Mouse (Mus musculus) ovary, postnatal 10 days (tissue): ENCODE measurements around the gene B4galnt4.

Source experiments
- DNase-seq: peaks from one replicate; pipeline ENCODE4 v3.0.0; 2022; ENCODE audit warnings: low spot score

The B4galnt4 gene

DNA sequence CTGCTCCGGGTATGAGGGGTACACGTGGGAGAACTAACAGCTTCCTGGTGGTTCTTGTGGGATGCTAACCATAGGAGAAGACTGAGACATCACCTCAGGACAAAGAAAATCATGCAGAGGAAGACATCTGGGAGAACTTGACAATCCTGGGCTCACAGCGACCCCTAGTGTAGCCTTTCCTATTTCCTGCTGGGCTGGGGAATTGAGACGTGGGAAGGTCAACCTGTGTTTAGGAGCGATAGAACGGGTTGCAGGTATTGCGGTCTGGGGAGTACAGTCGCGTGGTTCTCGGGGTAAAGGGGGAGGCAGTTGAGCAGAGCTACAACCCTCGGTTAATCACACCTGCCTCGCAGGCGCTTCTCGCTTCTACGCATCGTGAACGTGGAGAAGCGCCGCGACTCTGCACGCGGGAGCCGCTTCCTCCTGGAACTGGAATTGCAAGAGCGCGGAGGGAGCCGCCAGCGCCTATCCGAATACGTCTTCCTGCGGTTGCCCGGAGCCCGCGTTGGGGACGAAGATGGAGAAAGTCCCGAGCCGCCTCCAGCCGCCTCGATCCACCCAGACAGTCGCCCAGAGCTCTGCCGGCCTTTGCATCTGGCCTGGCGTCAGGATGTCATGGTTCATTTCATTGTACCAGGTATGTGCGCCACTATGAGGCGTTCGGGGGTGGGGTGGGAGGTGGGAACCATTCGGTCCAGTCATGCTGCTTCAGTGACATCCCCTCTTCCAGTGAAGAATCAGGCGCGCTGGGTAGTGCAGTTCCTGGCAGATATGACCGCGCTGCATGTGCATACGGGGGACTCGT lies 9.4 kb downstream of the B4galnt4 start:
- DNase-seq: peak; percentile 39

DNA sequence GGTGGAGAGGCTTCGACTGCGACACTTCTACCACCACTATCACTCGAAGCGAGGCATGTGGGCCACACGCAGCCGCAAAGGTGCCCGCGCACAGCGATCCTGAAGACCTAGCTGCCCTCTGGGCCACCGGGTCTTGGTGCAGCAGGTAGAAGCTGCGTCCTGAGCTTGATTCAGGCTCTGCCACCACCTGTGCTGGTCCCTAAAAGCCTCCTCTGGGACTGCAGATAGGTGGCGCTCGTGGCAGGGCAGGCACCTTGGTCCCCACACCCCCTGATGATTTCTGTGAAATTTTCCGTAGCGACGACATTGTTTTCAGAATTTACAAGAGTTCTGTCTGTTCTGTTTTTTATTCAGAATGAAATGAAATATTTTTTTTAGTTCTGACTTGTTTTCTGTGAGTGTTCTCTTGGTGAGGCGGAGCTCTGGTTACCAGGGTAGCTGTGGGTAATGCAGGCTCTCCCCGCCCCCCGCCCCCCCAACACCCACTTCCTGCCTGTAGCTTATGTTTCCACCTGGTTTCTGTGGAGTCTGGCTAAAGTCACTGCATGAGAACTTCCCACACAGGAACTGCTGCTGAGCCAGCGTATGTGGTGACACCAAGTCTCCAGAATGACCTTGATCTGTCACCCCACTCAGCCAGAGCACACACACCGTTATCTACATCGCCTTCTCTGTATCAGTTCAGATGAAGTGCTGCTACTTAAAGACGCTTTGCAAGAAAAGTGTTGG lies 11.3 kb downstream of the B4galnt4 start:
- no peak for DNase-seq

DNA sequence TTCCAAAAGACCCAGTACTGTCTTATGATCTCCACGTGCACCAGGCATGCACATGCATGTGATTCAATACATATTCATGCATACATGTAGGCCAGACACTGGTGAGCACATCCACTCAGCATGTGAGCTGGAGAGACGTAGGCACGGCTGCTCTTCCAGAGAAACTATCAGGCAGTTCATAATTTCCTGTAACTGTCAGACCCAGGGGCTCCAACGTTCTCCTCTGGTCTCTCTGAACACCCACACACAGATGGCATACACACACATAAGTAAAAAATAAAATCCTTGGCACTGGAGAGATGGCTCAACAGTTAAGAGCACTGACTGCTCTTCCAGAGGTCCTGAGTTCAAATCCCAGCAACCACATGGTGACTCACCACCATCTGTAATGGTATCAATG lies 12.9 kb downstream of the B4galnt4 start:
- DNase-seq: no peak

DNA sequence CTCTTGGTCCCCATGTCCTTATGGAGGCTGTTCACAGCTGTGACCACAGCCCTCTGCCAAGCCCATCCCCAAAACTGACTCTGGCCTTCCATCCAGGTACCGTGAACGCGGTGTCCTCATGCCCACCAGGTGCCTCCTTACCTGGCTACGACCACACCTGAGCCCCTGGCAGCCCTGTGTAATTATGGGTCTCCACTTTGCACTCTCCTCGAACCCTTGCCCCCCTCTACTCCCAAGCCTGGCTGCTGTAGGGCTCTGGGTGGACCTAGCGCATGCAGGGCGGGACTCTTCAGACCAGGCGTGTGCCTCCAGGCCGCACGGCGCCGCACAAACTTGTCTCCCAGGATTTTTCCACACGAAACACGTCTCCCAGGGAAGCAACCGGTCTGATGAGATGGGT lies 16.9 kb downstream of the B4galnt4 start, which contains the start of gene Pkp3:
TSS of gene Pkp3 (plus strand) at position 378 of the 400 bp plus-strand sequence.
- DNase-seq: no peak

DNA sequence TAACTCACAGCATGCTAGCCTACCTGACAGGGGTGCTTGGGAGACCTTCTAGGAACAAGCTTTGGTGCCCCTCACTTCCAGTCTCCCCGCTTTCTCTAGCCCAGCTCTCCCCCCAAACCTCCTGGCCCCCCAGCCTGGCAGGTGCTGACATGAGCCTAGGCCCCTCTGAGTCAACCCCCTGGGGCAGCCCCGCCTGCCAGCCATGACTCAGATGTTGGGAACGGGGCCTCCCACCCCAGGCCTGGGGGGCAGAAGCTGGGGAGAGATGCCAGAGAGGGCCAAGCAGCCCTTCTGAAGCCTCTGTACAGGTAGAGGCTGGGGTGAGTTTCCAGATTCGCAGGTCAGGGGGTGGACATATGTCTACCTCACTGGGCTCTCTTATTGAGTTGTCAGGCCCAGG lies 18.0 kb downstream of the B4galnt4 start:
- DNase-seq: no peak

DNA sequence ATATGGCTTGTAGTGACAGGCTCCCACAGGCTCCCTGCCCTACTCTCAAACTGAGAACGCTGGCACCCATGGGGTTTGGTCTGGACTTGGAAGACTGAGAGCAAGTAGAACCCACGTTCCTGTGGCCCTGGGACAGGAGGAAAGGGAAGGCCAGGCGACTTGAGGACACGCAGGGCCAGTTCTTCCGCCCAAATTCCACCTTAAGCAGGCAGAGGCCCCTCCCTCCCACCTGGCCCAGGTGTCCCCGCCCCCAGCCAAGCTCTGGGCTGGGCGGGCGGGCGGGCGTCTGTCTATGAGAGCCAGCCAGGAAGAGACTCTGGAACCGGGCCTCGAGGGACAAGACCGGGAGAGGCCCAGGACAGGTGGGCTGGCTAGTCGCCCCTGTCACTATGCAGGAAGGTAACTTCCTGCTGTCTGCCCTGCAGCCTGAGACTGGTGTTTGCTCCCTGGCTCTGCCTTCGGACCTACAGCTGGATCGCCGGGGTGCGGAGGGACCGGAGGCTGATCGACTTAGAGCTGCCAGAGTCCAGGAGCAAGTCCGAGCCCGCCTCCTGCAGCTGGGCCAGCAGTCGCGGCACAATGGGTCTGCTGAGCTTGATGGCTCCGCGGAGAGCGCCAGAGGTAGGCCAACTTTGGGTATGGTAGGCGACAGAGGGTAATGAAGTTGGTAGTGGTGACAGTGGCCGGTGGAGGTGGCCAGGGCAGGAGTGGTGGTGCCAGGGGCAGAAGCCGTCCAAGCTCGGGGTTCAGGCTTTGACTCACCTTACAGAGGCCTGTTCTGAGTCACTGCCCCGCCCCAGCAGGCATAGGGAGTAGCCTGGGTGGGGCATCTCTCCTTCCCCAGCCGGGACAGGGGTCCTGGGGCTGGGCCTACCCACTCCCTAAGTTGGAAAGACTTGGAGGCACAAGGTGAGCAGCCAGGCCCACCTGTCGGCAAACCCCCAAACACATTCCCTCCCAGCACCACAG lies 18.9 kb downstream of the B4galnt4 start:
- DNase-seq: no peak

DNA sequence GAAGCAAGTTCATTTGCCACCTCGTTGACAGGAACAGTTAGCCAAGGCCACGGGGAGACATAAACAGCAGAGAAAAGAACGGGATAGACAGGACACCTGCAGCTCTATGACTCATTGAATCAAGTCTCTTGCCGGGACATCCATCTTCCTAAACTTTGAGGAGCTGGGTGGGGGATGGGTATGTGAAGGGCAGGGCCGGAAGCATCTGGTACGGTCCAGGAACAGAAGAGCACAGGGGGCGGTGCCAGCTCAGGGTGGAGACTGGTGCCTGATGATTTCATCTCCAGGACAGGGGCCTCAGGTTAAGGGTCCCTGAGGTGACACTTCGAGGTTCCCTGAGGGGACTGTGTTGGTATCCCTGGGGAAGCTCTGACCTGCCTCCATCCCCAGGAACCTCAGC lies 27.0 kb downstream of the B4galnt4 start:
- no peak for DNase-seq

DNA sequence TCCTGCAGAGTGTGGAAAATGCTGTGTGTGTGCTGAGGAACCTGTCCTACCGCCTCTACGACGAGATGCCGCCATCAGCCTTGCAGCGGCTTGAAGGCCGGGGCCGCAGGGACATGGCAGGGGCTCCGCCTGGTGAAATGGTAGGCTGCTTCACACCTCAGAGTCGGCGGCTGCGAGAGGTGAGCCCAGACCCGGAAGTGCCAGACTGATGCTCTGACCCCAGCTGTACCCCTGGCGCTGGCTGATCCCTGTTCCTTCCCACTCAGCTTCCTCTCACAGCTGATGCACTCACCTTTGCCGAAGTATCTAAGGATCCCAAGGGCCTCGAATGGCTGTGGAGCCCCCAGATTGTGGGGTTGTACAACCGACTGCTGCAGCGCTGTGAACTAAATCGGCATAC lies 27.6 kb downstream of the B4galnt4 start:
- no peak for DNase-seq

DNA sequence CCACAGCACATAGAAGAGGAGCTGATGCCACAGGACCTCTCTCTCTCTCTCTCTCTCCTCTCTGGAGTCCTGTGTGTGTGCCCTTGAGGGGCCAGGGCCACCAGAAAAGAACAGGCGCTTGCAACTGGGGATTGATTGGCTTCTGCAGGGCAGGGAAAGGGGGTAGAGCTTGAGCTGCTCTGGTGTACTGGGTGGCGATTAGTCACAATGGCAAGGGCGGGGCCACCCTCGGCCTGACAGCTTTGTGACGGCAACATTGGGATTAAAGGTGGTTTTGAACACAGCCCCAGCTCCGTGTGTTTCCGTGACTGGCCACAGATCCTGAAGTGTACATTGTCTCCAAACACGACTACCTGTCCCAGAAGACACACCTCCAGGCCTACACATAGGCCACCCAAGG lies 29.3 kb downstream of the B4galnt4 start:
- DNase-seq: no peak

DNA sequence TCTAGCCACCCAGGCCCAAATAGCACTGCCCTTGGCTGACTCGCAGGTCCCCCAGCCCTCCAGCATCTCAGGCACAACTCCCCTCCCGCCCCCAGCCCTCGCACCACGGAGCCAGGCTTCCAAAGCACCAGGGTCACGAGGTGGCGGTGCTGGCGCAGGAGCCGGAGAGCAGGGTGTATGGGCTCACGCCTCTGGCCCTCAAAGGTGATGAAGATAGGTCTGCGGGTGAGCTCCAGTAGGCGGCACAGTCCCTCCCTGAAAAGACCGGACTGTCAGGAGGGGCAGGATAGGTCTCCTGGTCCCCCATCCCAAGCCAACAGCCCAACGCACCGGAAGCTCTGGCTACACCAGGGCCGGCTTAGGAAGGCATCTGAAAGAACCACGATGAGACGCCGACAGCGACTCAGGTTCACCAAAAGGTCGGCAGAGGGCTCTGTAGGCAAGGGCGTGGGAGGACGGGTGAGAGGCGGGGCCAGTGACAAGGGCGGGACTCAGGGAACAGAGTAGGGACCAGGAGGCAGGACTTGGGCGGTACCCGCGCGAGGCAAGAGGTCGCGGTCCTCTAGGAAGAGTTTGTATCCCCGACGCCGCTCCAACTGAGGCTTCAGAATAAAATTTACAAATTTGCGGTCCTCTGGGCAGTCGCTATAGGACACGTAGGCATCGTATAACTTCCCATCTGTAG lies 31.3 kb downstream of the B4galnt4 start:
- no peak for DNase-seq

DNA sequence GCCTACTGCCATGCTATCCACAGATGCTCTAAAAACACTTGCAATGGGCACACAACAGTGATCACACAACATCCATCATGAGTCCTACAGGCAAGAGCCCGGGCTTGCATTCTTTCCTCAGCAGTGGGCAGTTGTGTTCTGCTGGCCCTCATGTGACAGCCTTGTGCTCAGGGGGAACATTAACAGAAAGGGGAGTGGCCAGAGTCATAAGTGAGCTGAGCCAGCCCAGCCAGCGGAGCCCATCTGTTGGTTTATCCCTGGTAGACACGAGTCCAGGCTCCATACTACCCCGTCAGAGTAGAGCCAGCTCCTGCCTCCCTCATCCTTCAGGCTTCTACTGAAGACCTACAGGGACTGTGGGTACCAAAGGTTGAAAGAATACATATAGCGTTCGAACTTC lies 33.0 kb downstream of the B4galnt4 start:
- DNase-seq: no peak

DNA sequence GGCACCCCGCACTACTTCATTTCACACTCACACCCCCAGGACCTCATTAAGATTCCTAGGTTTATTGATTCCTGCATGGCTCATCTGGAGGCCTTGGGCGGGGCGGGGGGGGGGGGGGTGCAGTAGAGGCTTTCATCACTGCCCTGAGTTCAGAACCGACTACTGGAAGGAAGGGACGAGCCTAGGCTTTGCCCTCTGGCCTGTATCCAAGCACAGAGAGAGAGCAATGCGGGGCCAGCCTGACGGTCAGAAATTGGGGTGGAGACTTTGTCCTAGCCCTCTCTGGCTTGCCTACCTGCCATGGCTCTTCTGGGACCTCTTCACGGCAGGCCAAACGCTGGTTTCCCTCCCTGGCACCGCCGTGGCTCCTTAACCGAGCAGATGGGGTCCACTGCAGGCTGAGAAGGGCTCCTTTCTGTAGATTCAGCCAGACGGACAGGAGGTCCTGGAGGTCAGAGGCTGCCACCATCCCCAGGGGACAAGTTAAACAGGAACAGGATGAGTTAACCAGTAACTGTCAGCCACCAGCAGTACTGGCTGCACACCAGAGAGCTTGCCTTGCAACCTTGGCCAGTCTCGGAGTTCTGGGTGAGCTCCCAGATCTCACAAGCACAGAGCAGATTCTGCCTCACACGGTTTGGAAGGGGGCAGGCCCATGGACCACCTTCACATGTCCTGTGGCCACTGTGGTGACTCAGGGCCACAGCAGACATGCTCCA lies 33.7 kb downstream of the B4galnt4 start:
- DNase-seq: no peak

DNA sequence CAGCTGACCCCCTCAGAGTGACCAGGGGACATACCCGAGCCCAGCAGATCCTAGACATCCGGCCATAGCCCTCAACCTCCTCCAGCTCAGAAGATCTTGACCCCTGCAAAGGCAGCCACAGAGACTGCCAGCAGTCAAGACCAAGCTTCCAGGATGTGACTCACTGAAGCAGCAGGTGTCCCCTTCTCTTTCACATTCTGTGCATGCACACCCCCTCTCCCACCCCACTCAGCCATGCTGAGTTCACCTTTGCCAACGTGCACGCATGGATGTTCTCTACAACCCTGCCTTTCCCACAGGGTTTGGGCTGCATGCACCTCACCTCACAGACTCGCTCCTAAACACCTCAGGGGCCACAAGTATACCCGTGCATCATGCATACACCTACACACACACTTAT lies 35.1 kb downstream of the B4galnt4 start:
- no peak for DNase-seq

DNA sequence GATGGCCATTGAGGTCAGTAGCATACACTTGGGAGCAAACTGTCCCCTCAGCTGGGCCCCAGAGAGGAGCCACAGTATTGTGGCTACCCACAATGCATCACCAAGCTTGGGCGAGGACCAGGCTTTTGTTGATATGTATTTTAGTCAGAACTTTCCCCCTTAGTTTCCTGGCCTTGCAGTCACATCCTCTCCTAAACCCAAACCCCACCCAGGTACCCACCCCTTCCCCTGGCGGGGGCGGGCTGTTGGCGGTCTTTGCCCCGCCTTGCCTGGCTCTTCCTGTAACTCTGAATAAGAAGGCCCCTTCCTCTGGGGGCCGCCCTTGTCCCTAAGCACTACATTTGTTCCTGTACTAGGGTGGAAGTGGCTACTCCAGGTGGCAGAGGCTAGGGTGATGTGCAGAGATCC lies 35.7 kb downstream of the B4galnt4 start:
- DNase-seq: no peak

DNA sequence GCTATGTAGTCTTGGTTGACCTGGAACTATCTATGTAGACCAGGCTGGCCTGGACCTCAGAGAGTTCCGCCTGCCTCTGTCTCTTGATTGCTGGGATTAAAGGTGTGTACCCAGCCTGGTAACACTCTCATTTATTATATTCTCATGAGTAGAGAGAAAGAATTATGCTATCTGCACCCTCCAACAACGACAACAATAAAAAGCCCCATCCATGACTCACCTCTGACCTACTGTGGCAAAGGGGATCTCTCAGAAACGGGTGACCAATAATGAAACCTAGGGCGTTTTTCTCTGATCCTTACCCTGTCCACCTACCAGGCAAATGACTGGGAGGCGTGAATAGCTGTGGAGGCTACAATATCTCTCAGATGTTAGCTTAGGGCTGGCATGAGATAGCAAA lies 36.3 kb downstream of the B4galnt4 start:
- DNase-seq: no peak

DNA sequence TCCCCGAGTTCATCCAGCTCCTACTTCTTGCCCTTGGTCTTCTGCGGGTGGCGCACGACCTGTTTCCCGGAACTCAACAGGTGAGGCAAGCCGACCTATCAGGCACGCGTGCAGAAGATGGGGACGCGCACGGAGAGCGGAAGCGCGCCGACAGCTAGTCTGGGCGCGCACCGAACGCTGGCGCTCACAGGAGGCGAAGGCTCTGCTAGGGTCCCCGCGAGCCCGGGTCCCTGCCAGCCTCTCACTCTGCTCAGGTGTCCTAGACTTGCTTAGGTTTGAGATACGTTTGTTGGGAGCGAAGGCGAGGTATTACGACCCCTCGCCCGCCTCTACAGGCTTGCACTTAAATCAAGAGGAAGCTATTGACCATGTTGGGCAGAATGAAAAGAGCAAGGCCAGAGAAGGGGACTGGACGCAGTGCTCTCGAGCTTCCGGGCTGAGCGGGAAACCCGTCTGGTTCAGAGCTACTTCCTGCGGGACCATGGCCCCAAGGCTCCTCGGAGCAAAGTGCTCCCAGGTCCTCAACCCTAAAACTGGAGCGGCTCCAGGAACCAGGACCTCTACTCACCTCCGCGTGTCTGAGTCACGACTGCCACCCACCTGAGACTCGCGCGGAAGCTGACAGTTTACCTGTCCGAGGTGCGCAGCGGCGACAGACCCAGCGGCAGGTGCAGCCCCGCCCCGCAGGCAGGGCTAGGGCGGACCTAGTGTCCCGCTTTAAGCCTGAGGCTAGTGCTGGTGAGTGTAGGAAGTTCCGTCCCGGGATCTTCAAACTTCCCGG lies 39.2 kb downstream of the B4galnt4 start, which contains the start of gene Sigirr:
TSS of gene Sigirr (minus strand) at position 662 of the 781 bp plus-strand sequence.
- DNase-seq: no peak

DNA sequence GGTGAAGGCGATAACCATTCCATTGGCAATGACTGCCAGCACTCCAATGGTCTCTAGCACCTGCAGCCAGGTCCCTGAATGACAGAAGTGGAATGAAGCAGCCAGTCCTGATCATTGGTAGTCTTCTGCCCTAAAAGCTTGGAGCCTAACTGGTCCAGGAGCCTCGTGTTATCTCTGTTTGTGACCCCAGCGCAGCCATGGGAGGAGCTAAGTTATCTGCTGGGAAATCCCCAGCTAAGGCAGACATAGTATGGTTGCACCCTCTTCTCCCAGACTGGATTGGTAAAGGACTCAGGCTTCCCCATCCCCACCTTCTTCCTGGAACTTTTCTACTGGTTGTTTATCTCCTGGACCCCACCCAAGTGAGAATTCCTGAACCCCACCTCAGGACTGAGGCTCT lies 42.3 kb downstream of the B4galnt4 start:
- DNase-seq: no peak

DNA sequence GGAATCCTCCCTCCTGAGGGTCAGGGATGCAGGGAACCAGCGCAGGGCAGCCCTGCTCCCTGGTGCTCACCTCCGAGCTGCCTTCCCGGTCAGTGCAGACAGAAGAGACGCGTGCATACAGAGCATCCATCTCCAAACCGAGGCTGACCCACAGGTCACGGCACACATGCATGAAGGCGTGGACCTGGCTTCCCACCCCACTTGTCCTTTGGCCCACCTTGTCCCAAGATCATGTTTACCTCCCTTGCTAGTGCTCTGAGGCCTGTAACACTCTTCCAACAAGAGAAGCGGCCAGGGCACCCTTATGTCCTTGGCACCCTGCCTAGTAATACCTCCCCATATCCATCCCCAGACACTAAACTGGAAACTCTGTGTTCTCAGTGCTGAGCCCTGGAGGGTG lies 55.0 kb downstream of the B4galnt4 start:
- no peak for DNase-seq

DNA sequence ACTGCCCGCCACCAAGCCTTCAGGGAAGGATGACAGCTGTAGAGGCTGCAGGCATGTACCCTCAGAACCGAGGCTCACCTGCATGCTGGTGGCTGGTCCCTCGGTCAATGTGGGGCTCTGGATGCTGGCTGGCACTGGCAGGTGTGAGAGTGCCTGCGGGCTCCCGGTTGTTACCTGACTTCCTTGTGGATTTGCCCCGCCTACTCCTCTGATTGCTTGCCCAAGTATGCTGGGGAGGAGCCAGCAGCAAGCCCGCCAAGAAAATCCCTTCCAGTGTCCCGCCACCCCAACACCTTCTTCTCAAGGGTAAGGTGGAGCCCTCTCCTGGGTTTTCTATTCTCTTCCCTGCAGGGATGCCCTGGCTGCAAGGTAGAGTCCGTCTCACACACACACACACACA lies 56.7 kb downstream of the B4galnt4 start, which contains the start of gene Ano9:
TSS of gene Ano9 (minus strand) at position 171 of the 400 bp plus-strand sequence.
- no peak for DNase-seq

DNA sequence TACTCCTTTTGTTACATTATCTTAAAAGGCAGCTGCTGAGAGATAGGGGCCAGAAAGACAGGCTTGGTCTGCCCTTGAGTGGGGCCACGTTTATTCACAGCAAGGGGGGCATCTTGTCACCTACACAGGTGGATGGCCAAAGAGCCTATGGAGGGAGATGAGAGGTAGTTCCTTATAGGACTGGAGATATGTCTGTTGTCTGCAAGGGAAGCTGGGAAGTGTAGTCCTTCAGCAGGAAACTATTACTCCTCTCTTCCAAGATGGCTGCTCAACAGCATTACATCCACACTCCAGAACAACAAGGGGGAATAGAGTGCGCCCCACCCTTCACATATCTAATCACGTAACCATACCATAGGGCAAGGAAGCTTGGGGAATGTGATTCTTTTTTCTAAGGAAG lies 58.6 kb downstream of the B4galnt4 start:
- no peak for DNase-seq
